Mouse (Mus musculus) effector memory CD4-positive, alpha-beta T cell, adult 5 months (primary cell): Measurements from ENCODE around the gene Zfp830. TPM values are rescaled to one million over a fixed set of nuclear protein-coding genes. Genes with fewer than 3 reads are reported as not detected.

Source experiments
- polyA plus RNA-seq: library from polyadenylated mRNA; unstranded; fragments of 100-300 nt; shearing (Covaris generic); gene quantifications from one replicate; pipeline ENCODE4 v1.2.1, GENCODE M21; 2017

The Zfp830 gene
- polyA plus RNA-seq, result 34.0 TPM

DNA sequence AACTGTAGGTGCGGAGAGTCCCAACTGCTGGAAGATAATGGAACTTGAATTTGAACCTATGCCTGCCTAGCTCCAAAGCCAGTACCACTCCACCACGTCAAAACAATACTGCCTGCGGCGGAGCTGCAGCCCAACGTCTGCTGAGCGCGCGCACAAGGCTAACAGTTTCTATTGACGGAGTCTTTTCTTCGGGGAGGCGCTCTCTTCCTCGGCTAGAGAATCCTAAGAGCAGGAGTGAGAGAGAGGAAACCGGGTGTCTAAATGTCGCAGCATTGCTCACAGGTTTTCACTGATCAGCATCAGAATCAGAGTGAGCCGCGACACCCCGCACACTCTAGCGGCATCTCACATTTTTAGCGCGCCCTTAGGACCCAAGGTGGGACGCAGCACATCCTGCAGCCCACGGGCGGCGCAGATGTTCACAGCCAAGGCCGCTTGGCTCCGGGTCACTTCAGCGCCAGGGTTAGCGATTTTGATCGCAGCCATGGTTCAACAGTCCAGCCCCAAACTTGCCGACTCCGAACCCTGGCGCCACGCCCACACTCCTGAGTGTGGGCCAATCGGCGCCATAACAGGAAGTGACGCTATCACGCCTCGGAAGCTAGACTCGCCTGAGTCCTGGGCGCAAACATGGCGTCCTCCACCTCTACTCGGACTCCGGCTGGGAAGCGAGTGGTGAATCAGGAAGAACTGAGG lies at the start of gene Zfp830, which contains the start of gene Cct6b:
Gene Zfp830 (plus strand): TSS at position 604 of the 696 bp plus-strand sequence.
Gene Cct6b (minus strand): TSS at position 580 of the 696 bp plus-strand sequence.

DNA sequence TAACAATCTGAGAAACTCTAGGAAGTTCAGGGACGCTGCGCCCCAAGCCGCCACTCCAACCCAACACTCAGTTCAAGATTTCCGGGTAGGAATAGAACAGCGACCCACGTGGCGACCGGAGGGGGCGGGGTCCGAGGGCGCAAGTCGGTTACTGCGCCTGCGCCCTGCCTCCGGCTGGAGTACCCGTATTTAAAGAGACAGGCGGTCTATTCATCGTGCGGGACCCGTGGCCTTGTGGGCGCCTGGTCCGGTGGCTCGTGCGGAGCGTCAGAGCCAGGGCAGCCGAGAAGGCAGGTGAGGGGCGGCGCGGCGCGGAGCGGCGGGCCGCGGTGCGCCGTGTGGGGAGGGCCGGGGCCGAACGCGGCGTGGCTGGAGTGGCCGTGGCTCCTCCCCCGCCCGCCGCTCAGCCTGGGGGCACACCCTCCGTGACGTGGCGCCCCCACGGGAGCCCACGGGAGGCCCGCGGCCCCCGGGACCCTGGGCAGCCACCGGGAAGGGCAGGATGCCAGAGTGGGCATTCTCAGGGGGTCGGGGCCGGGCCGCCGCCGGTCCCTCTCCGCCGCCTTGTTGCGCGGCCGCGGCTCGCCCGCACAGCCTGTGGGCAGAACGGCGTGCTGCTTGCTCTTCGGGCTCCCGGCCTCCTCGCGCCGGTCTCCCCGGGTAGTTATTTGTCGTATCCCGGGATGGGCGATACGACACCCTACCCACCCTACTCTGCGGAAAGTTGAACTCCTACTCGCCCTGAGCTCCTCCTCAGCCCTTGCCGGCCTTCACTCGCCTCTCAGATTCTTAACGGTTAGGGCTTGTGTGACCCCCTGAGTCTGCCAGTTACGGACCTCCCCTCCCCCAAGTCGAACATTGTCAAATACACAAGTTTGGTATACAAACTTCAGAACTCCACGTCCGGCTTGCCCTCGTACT lies 17.1 kb downstream of the Zfp830 start, which contains the start of gene Lig3:
Gene Lig3 (plus strand): TSS at position 126 of the 921 bp plus-strand sequence.

Other genes starting within 250 kb of the Zfp830 start
- gene Cct6b, start within 50 bp of the Zfp830 start, polyA plus RNA-seq, result 0.66 TPM
- 28.1 TPM for gene Lig3, start 16.8 kb downstream of the Zfp830 start, polyA plus RNA-seq
- gene Rffl, start 106.9 kb downstream of the Zfp830 start, polyA plus RNA-seq, result 19.1 TPM
- gene Rad51d, start 126.3 kb downstream of the Zfp830 start, polyA plus RNA-seq, result 14.7 TPM
- not detected for gene Fndc8, start 127.8 kb downstream of the Zfp830 start, polyA plus RNA-seq
- 23.6 TPM for gene Nle1, start 144.1 kb downstream of the Zfp830 start, polyA plus RNA-seq
- gene Unc45b, start 146.2 kb downstream of the Zfp830 start, polyA plus RNA-seq, result not detected
- 14.2 TPM for gene Slfn5, start 187.0 kb downstream of the Zfp830 start, polyA plus RNA-seq
- gene Slfn9, start 227.5 kb downstream of the Zfp830 start, polyA plus RNA-seq, result 2.6 TPM